Mouse (Mus musculus) liver, postnatal 0 days (tissue): ENCODE data around the gene Vash1.

Experiments used
- CTCF ChIP-seq: sonication (generic); IDR thresholded peaks from 2 replicates; pipeline ENCODE4 v1.5.1; 2016; ENCODE audit warnings: antibody characterized with exemption, low read depth
- EP300 ChIP-seq: IDR thresholded peaks from 2 replicates; pipeline ENCODE4 v1.6.1; 2016; ENCODE audit warnings: antibody characterized with exemption, low read depth, mild to moderate bottlenecking

GRCm38 (mm10) chr12:86680591-86681193 lies 2.2 kb downstream of the Vash1 start:
- TF ChIP-seq CTCF (no peak), EP300 (no peak)
